Mouse (Mus musculus) small intestine, adult 2 months (tissue): Measurements from ENCODE around the gene Vmn1r222.

Experiments
- CTCF ChIP-seq: fragments of 200-500 bp; IDR thresholded peaks from 2 replicates; pipeline ENCODE4 v1.5.1; 2012; ENCODE audit warnings: low read depth, mild to moderate bottlenecking, control low read depth, inconsistent platforms, low read length, moderate library complexity, mixed read lengths; ENCODE audit not compliant: insufficient replicate concordance, insufficient read length; ENCODE audit errors: extremely low read depth
- POLR2A ChIP-seq: fragments of 200-500 bp; IDR thresholded peaks from 2 replicates; pipeline ENCODE4 v1.6.1; 2012; ENCODE audit warnings: low read depth, mild to moderate bottlenecking, control low read depth, inconsistent platforms, low read length, moderate library complexity

GRCm38 (mm10) chr13:23269681-23270080, 33.9 kb upstream of the Vmn1r222 start:
- TF ChIP-seq CTCF (no peak), POLR2A (no peak)
